Mouse (Mus musculus) common myeloid progenitor, adult 5-6 weeks (primary cell): ENCODE results near the gene Ipo13. TPM values are rescaled to one million over a fixed set of nuclear protein-coding genes. Genes with fewer than 3 reads are reported as not detected.

Experiments
- ATAC-seq: replicated peaks from 2 replicates; pipeline ENCODE4 v1.8.0; 2016; ENCODE audit warnings: low read depth, mild to moderate bottlenecking, moderate TSS enrichment, inconsistent platforms; ENCODE audit not compliant: poor library complexity, severe bottlenecking
- total RNA-seq: library from RNA; stranded (forward); fragments of 200-1000, 187-1606 nt; gene quantifications from 2 replicates; pipeline ENCODE4 v1.2.3, GENCODE M21; 2017

Ipo13 gene
- total RNA-seq, 1 experiment from 2014 or later, result 17.9 TPM

- ATAC-seq, result no peak
Measured at GRCm38 (mm10) chr4:117885093-117885492, 29.7 kb downstream of the Ipo13 start.

- no peak for ATAC-seq
Measured at GRCm38 (mm10) chr4:117884146-117884545, 30.7 kb downstream of the Ipo13 start.

GRCm38 (mm10) chr4:117882701-117883691, 31.8 kb downstream of the Ipo13 start, which contains the start of gene B4galt2:
Gene B4galt2, minus strand, starts transcription at chr4:117883487.
- ATAC-seq, result no peak

- ATAC-seq, result no peak
Measured at GRCm38 (mm10) chr4:117878703-117879102, 36.1 kb downstream of the Ipo13 start.

- ATAC-seq, result no peak
Measured at GRCm38 (mm10) chr4:117878301-117878700, 36.5 kb downstream of the Ipo13 start.

GRCm38 (mm10) chr4:117873615-117874014, 41.2 kb downstream of the Ipo13 start:
- ATAC-seq, result no peak

- ATAC-seq, result no peak
Measured at GRCm38 (mm10) chr4:117872471-117872886, 42.3 kb downstream of the Ipo13 start, which contains the start of gene Ccdc24. Gene Ccdc24, minus strand, starts transcription at chr4:117872557.

GRCm38 (mm10) chr4:117871787-117872186, 43.0 kb downstream of the Ipo13 start:
- no peak for ATAC-seq

GRCm38 (mm10) chr4:117870437-117870836, 44.4 kb downstream of the Ipo13 start:
- ATAC-seq, result no peak

GRCm38 (mm10) chr4:117869317-117869716, 45.5 kb downstream of the Ipo13 start:
- no peak for ATAC-seq

- ATAC-seq, result peak; percentile 55
Measured at GRCm38 (mm10) chr4:117867823-117868222, 47.0 kb downstream of the Ipo13 start.

- ATAC-seq, result peak; percentile 63
Measured at GRCm38 (mm10) chr4:117867000-117867399, 47.8 kb downstream of the Ipo13 start.

- ATAC-seq, result peak; percentile 57
Measured at GRCm38 (mm10) chr4:117866083-117866482, 48.7 kb downstream of the Ipo13 start.

- no peak for ATAC-seq
Measured at GRCm38 (mm10) chr4:117862823-117863222, 52.0 kb downstream of the Ipo13 start.

GRCm38 (mm10) chr4:117860570-117860969, 54.2 kb downstream of the Ipo13 start:
- ATAC-seq, result no peak

GRCm38 (mm10) chr4:117858794-117859193, 56.0 kb downstream of the Ipo13 start:
- ATAC-seq, result peak; percentile 55

GRCm38 (mm10) chr4:117855146-117855545, 59.7 kb downstream of the Ipo13 start:
- no peak for ATAC-seq

- ATAC-seq, result no peak
Measured at GRCm38 (mm10) chr4:117852152-117852868, 62.5 kb downstream of the Ipo13 start.

- ATAC-seq, result no peak
Measured at GRCm38 (mm10) chr4:117850871-117851270, 63.9 kb downstream of the Ipo13 start.

- ATAC-seq, result no peak
Measured at GRCm38 (mm10) chr4:117850176-117850575, 64.6 kb downstream of the Ipo13 start.

- ATAC-seq, result no peak
Measured at GRCm38 (mm10) chr4:117849506-117849905, 65.3 kb downstream of the Ipo13 start.
